Mouse (Mus musculus) neutrophil, adult 5-6 weeks (primary cell): Measurements from ENCODE around the gene Tradd. TPM values are rescaled to one million over a fixed set of nuclear protein-coding genes. Genes with fewer than 3 reads are reported as not detected.
A peak's percentile ranks its signal among the peaks of the same experiment; 100 is the strongest.
"Not testable (repeated sequence)": the region's sequence is repeated elsewhere in the genome, so short reads cannot be mapped to it uniquely, and the experiment has no call there.

ENCODE experiments used
- ATAC-seq: fragments of 151-379, 151-347 bp; 2 replicates; pipeline ENCODE4 v1.8.0; 2017; ENCODE audit warnings: mild to moderate bottlenecking, moderate TSS enrichment; ENCODE audit not compliant: insufficient number of reproducible peaks, poor library complexity, low FRiP score, severe bottlenecking; ENCODE audit errors: extremely low read depth
- total RNA-seq: library from RNA; stranded (forward); fragments of 200-1000 nt; gene quantifications from 2 replicates; pipeline ENCODE4 v1.2.3, GENCODE M21; 2017

Tradd gene
- total RNA-seq, 1 experiment from 2014 or later: 19.2 TPM

DNA sequence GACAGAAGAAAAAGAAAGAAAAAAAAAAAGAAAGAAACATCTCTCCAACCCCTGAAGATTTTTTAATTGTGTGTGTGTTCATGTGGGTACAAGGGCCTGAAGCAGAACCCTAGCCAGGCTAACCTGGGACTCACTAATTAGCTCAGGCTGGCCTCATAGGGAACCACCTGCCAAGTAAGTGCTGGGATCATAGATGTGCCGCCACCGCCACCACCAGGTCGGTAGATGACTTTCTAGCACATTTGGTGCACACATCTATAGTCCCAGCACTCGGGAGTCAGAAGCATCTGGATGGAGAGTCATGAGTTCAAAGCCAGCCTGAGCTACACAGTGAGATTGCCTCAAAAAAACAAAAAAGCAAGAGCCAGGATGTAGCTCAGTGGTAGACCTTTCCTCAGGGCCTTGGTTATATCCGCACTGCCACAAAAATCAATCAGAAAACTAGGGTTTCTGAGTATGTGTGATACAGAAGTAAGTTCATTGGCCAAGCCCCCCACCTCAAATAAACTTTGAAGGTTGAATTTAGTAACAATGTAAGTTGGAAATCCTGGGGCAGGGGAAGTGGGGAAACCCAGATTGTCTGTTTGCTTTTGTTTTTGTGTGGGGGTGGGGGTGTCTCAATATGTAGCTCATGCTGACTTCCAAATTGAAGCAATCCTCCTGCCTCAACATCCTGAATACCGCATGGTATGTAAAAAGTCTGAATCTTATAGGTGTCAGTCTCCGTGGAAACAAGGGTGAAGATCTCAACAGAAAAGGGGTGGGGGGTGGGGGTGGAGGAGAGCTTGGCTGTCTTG, 6.9 kb downstream of the Tradd start:
- ATAC-seq: no peak

GRCm38 (mm10) chr8:105254966-105255350, 9.5 kb downstream of the Tradd start, which contains the start of gene B3gnt9:
TSS of gene B3gnt9 (minus strand) at chr8:105255153.
- ATAC-seq: no peak

DNA sequence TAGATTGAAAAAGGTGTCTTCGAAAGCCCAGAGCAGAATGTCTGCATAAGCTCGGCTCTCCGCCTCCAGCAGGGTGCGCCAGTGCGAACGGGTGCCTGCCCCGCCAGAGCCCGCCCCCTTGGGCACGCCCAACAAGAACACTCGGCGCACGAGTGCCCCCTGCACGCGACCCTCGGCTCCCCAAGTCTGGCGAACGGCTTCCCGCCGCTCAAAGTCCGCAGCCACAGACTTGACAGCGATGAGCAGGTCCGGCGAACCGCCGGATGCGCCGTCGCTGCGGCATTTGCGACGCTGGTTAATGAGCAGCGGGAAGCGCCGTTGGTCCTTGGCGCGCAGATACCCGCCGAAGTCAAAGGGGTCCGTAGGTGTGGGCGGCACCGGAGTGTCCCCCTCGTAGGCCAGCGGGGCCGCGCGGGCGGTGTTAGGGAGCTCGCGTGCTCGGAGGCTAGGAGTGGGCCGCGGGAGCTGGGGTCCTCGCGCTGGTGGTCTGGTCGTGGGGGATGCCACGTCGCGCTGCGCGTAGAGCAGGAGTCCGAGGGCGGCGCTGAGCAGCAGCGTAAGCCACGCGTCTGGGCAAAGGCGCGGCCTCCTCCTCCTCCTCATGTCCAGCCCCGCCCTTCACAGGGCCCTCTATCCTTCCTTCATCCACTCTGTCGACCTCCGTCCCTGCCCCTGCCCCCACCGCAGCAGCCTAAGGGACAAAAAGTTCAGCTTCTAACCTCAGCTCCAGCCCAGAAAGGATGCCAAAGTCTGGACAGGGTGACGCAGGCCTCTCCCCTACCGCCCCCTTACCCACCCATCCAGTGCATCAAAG, 10.1 kb downstream of the Tradd start:
- ATAC-seq: peak; percentile 66

DNA sequence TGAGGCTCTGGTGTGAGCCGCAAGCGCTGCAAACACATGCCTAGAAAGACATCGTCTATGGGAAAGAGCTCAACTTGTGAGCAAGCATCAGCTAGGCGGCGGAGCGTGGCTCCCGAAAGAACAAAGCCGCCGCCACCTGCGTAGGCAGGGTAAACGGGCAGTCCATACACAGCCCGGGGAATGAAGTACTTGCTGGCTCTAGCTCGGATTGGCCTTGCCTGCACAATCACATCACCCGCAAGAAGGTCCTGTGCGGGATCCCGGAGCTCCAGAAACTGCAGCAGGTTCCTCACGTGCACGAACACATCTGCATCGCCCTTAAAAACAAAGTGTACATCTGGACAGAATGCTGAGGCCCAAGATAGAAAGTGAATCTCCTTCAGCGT, 10.7 kb downstream of the Tradd start:
- no peak for ATAC-seq

DNA sequence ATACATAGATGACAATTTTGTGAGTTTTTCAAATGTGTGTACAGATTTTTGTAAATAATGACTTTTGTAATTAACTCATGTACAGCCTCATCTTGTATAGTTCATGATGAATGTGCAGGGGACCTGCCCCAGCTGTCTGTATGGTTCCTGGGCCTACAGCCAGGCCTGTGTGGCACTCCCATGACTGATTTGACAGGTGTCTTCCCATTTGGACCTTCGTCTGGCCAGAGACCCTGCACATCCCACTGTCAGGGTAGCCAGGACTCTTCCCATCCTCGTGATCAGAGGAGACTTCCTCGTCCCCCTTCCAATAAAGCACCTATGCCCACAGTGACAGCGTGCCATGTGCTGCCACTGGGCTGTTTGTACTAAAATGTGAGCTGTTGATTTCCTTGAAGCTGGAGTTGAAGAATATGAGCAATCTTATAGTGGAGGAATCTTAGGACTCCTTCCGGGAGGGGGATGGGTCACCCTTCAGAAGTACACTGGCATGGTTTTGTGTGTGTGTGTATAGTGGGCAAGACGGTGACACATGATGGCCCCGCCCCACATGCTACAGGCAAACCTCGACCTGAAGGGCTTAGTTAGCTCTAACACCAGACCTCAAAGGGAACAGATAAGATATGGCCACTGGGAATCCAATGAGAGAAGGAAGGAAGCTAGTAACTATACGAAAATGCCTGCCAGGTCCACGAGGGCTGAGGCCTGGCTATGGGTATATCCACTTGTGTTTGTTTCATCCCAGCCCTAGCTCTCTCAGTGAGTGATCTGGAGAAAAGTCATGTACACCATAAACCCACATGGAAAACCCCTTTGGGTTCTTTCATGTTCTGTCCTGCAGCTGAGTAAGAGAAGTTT, 11.5 kb downstream of the Tradd start:
- ATAC-seq: no peak

- ATAC-seq: no peak
Measured at GRCm38 (mm10) chr8:105251954-105252353, 12.5 kb downstream of the Tradd start.

DNA sequence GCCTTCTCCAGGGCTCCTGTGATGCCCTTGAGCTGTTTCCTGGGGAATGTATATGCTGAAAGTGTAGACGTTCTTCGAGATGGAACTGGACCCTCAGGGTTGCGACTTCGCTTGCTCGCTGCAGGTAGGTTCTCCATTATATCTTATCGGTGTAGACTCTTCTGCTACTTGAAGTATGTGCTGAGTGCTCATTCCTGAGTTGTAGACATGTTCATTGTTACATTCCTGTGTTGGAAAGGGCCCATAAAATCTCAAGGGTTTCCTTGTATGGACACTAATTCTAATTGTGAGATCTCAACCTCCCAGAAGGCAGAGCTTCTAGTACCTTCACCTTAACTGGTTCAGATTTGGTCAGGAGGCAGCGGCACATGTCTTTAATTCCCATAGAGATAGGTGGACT, 23.4 kb downstream of the Tradd start:
- ATAC-seq: no peak

DNA sequence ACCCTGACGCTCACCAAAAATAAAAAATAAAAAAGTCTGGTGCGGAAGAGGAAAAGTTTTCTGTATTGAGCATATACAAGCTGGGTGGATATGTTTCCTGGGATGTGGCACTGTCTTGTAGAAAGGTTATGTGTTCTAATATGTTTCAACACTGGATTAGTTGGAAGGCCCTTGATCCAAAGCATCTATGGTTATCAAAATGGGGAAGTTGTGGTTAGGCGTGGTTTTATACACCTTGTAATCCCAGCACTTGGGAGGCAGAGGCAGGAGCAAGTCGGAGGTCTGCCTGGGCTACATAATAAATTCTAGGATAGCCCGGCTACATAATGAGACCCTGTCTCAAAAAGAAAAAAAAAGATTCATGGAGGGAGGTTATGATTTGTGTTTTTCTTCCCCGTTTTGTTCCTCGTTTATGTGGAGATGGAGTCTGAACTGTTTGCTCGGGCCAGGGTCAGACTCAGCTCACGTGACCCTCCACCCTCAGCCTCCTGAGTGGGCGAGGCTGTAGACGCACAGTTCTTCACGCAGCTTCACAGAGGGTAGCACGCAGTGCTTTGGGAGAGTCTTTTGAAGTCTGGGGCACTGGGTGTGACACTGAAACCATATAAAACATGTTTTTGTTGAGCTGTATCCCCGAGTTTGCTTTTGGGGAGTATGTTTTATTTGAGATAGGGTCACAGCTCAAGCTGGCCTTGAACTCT, 26.8 kb downstream of the Tradd start:
- ATAC-seq: no peak

GRCm38 (mm10) chr8:105235206-105235605, 29.2 kb downstream of the Tradd start:
- no peak for ATAC-seq

DNA sequence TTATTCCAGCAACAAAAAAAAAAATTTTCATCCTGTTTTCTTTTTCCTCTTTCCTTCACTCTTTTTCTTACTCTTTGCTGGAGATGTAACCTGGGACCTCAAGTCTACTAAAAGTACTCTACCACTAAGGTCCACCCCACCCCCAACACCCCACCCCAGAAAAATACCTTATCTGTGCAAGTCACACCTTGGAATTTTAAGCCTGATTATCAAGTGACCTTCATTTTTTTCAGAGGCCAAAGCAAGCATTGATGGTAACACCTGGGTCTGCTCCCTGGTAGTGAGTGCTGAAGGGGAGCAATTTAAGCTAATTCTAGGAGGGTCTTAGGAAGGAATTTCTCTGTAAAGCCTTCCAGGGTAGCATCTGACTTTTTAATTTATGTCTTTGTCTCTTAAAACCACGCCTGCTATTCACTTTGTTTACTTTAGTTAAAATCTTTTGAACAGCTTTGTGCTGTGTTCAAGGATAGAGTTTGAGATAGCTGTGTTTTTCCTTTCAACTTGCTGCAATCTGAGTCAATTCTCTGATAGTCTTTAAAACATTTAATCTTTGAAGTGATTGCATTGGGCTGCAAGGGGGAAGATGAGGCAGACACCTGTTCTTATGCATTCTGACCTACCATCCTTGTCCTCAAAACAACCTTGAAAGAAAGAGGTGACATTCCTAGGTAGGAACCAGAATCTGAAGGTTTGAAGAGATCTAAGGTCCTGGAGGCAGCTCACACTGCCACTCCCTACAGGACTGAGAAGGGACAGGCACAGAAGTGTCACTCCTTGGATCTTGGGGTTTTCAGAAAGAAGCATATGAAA, 31.1 kb downstream of the Tradd start:
- no peak for ATAC-seq

- not testable (repeated sequence) for ATAC-seq
Measured at GRCm38 (mm10) chr8:105232321-105232693, 32.1 kb downstream of the Tradd start.

- ATAC-seq: no peak
Measured at GRCm38 (mm10) chr8:105231503-105232320, 32.7 kb downstream of the Tradd start.

DNA sequence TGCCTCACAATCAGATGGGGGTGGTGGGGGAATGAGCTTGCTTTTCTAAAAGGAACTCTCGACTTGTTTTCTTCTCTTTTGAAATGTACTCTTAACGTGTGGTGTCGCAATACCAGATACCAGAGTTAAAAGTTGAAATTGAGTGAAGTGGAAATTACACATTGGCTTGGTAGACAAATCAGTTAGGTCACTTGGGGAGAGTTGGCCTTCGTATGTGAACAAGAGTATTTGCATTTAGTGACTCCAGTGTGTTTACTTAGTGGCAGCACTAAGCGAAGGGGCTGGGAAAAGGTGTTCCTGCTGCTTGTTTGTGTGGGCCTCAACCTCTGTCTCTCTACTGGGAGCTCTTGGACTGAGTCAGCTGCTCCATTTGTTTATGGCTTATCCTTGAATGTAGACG, 38.5 kb downstream of the Tradd start:
- no peak for ATAC-seq

DNA sequence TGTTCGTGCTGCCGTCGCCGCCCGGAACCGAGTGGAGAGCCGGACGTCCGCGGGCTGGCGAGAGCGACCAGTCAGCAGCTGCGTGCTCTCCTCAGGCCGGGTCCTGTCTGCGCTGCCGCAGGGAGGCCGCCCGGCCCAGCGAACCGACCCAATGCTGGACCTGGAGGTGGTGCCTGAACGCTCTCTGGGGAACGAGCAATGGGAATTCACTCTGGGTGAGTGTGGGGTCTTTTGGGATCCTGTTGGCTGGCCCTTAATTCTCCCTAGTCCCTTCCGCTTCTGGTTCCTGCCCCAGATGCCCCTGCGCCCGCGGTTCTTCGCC, 39.2 kb downstream of the Tradd start:
- ATAC-seq: no peak; the same call in 1 of the 2 replicates

DNA sequence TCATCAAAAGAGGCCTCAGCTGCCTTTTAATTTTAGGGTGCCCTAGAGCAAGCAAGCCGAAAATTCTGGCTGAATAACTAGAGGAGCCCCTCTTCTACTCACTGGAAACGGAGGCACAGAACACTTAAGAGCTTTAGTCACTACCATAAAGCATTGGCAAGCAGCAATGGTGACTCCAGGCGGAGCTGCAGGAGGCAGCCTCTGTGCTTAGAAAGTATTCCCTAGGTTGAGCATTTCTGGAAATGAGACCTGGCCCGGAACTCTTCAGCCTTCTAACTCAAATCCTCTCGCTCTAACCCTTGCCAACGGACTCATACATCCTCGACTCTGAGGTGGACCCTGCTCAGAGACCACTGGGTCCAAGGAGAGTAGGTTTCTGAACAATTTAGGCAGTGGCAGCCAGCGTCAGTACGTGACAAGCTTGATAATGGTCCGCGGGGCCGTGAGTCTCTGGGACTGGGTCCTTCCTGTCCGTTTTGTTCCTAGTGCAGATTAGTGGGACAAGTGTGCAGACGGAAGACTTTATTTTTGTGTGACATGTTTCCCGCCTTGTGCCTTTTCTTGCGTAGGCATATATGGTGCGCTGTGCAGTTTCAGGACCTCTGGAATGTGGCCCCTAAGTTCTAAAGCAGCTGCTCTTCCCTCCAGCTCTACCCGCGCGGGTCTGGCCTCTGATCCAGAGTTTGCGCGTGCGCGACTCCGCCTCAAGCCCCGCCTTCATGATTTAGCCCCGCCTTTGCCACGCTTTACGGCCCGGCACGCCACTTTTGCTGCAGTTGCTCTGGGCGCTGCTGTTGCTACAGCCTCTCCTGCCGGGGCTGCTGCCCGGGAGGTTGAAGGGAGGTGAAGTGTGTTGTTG, 39.8 kb downstream of the Tradd start, which contains the start of gene D230025D16Rik:
Gene D230025D16Rik (plus strand): TSS at position 733 of the 859 bp plus-strand sequence.
- peak; percentile 98 for ATAC-seq

DNA sequence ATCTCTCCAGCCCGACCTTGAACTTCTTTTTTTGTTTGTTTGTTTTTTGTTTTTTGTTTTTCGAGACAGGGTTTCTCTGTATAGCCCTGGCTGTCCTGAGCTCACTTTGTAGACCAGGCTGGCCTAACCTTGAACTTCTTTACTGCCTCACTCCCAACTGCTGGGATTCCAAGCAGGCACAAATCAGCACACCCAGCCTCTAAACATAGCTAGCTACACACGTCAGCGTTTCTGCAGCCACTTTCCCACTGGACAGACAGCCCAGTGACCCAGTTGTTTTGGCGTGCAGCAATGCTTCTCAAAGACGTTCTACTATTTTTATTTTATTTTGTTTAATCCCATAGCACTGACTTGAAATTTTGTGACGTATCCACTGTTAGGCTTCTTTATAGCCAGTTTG, 40.6 kb downstream of the Tradd start:
- ATAC-seq: no peak
